Mouse (Mus musculus) intestine, postnatal 0 days (tissue): ENCODE measurements around the gene Apold1. TPM values are rescaled to one million over a fixed set of nuclear protein-coding genes. Genes with fewer than 3 reads are reported as not detected.
A peak's percentile ranks its signal among the peaks of the same experiment; 100 is the strongest.

Experiments
- ATAC-seq: fragments of 200-750 bp; cut with Nextera tagmentation; 2 replicates; pipeline ENCODE4 v1.8.0; 2017; ENCODE audit warnings: mild to moderate bottlenecking, moderate TSS enrichment, moderate library complexity
- H3K27ac ChIP-seq: fragments of 300-500 bp; sonication (generic); 2 replicates; pipeline ENCODE4 v1.5.1; 2014; ENCODE audit warnings: mild to moderate bottlenecking, low read depth, low read length, moderate library complexity
- H3K27me3 ChIP-seq: fragments of 300-500 bp; sonication (generic); replicated peaks from 2 replicates; pipeline ENCODE4 v1.6.1; 2014; ENCODE audit warnings: low read length, mixed read lengths; ENCODE audit not compliant: control insufficient read depth, insufficient read depth
- H3K36me3 ChIP-seq: fragments of 300-500 bp; sonication (generic); 2 replicates; pipeline ENCODE4 v1.6.1; 2014; ENCODE audit warnings: mild to moderate bottlenecking, moderate library complexity; ENCODE audit not compliant: control insufficient read depth, insufficient read depth
- H3K4me1 ChIP-seq: fragments of 300-500 bp; sonication (generic); replicated peaks from 2 replicates; pipeline ENCODE4 v1.6.1; 2014; ENCODE audit warnings: antibody characterized with exemption, low read length, mixed read lengths; ENCODE audit not compliant: control insufficient read depth, insufficient read depth
- H3K4me2 ChIP-seq: fragments of 300-500 bp; sonication (generic); replicated peaks from 2 replicates; pipeline ENCODE4 v1.6.1; 2014; ENCODE audit warnings: low read depth, mild to moderate bottlenecking, moderate library complexity
- H3K4me3 ChIP-seq: fragments of 300-500 bp; sonication (generic); 2 replicates; pipeline ENCODE4 v1.5.1; 2014; ENCODE audit warnings: low read depth, low read length
- H3K9ac ChIP-seq: fragments of 300-500 bp; sonication (generic); 2 replicates; pipeline ENCODE4 v1.6.1; 2014; ENCODE audit warnings: mild to moderate bottlenecking, low read depth, low read length
- H3K9me3 ChIP-seq: fragments of 300-500 bp; sonication (generic); 2 replicates; pipeline ENCODE4 v1.6.1; 2016; ENCODE audit warnings: mixed run types; ENCODE audit not compliant: control insufficient read depth
- CTCF ChIP-seq: sonication (generic); IDR thresholded peaks from 2 replicates; pipeline ENCODE4 v1.5.1; 2016; ENCODE audit warnings: low read depth, mild to moderate bottlenecking, control low read depth, antibody characterized with exemption, moderate library complexity
- WGBS: fragments of 180-500 bp; shearing (Covaris S2); extraction: QIAGEN DNeasy Blood & Tissue Kit; methylation state at CpG from one replicate; pipeline ENCODE4 v1.1.7; 2014; 5-methylcytosine and 5-hydroxymethylcytosine counted together
- polyA plus RNA-seq: library from polyadenylated mRNA; unstranded; fragments of >200 nt; fragmentation: Nextera tagmentation; extraction: Ambion mirVana; gene quantifications from 2 replicates; pipeline ENCODE4 v1.2.1, GENCODE M21; 2015

Apold1 gene
- 2.2 and 3.2 TPM in 2 replicates for polyA plus RNA-seq

GRCm38 (mm10) chr6:134981231-134982062 is at the start of gene Apold1:
TSS of gene Apold1 (plus strand) at chr6:134981718.
- Histone ChIP-seq H3K27ac (0 out of 2 replicates have a peak within 1 kb of the TSS, but pooled peaks have one; percentile 8), H3K4me2 (peak within 1 kb of the TSS; percentile 35; the same call in 1 of the 2 replicates)

GRCm38 (mm10) chr6:134932486-134933206 is 48.9 kb upstream of the Apold1 start:
- Histone ChIP-seq H3K4me3 (no peak overlapping the region), H3K27ac (no peak overlapping the region; the same call in 1 of the 2 replicates), H3K4me2 (peak overlapping the region; percentile 22), H3K27me3 (no peaks in the 10 kb centered on the region), H3K36me3 (no peaks in the 10 kb centered on the region), H3K9ac (peak overlapping the region; percentile 2; the same call in 1 of the 2 replicates), H3K9me3 (no peaks in the 10 kb centered on the region), H3K4me1 (no peaks in the 10 kb centered on the region)
- no peak for ATAC-seq
- TF ChIP-seq CTCF, result no peak
- WGBS, result 61% methylated on average over 12 of the region's 12 CpGs

More at GRCm38 (mm10) chr6:134981231-134982062, at the start of gene Apold1:
- Histone ChIP-seq H3K9ac (no peak within 1 kb of the TSS), H3K36me3 (no peaks in the 10 kb centered on the region), H3K9me3 (no peaks in the 10 kb centered on the region), H3K27me3 (no peaks in the 10 kb centered on the region), H3K4me3 (peak within 1 kb of the TSS; percentile 59), H3K4me1 (no peaks in the 10 kb centered on the region)
- WGBS, result 61% methylated on average over 22 of the region's 22 CpGs
- no peak for ATAC-seq
- TF ChIP-seq CTCF, result no peak

GRCm38 (mm10) chr6:134933207-134933558 is 48.3 kb upstream of the Apold1 start:
- H3K9me3 ChIP-seq, result no peaks in the 10 kb centered on the region
- H3K9ac ChIP-seq, result peak overlapping the region; percentile 2; the same call in 1 of the 2 replicates
- H3K27ac ChIP-seq, result no peak overlapping the region; the same call in 1 of the 2 replicates
- H3K4me2 ChIP-seq, result no peak overlapping the region
- H3K36me3 ChIP-seq, result no peaks in the 10 kb centered on the region
- H3K27me3 ChIP-seq, result no peaks in the 10 kb centered on the region
- H3K4me3 ChIP-seq, result no peak overlapping the region
- no peak for ATAC-seq
- no peak for TF ChIP-seq CTCF
- 74% methylated on average over 2 of the region's 2 CpGs for WGBS
- H3K4me1 ChIP-seq, result no peaks in the 10 kb centered on the region

- Histone ChIP-seq H3K9ac (no peak overlapping the region), H3K27ac (no peak overlapping the region), H3K27me3 (no peaks in the 10 kb centered on the region), H3K4me2 (no peak overlapping the region), H3K36me3 (no peaks in the 10 kb centered on the region), H3K9me3 (no peaks in the 10 kb centered on the region), H3K4me3 (no peak overlapping the region), H3K4me1 (no peaks in the 10 kb centered on the region)
- 93% methylated on average over 5 of the region's 5 CpGs for WGBS
- TF ChIP-seq CTCF, result no peak
- no peak for ATAC-seq
Observed at GRCm38 (mm10) chr6:134934305-134934704, 47.2 kb upstream of the Apold1 start.

- H3K36me3 ChIP-seq, result 0 out of 2 replicates have a peak, but pooled peaks cover 7% of the 10 kb centered on the region
- H3K9ac ChIP-seq, result no peak overlapping the region
- no peaks in the 10 kb centered on the region for H3K27me3 ChIP-seq
- no peak overlapping the region for H3K4me3 ChIP-seq
- WGBS, result 72% methylated on average over 4 of the region's 4 CpGs
- no peak overlapping the region for H3K4me2 ChIP-seq
- no peaks in the 10 kb centered on the region for H3K9me3 ChIP-seq
- H3K27ac ChIP-seq, result no peak overlapping the region
- no peak for TF ChIP-seq CTCF
- 0 out of 2 replicates have a peak, but pooled peaks cover 2% of the 10 kb centered on the region for H3K4me1 ChIP-seq
- no peak for ATAC-seq
Observed at GRCm38 (mm10) chr6:134939781-134940180, 41.7 kb upstream of the Apold1 start.
